Comparison of ENCODE assay signal across 18 mouse cellular contexts in genomic region chr7:89253772-89254171, GRCm38 (mm10).
"Had no signal": no experiment of that assay in that cellular context is flagged by ENCODE, and none has a peak within 500 bp of the region (broad histone marks: within the 10 kb centered on the region; RNA-seq: fewer than 3 reads in every experiment).

No protein-coding gene starts in this region.

- ATAC-seq: midbrain, embryonic 16.5 days had no signal

- DNase-seq: lung, adult 18-20 months; lung, embryonic 14.5 days; lung, postnatal 10 days; lung, postnatal 4 days; midbrain, embryonic 14.5 days; retina, postnatal 1 day; right cerebral cortex, adult 18-20 months; right cerebral cortex, postnatal 14 days; thymus, adult 2 months; thymus, postnatal 36 days had no signal

- H3K4me3 ChIP-seq: midbrain, embryonic 10.5 days; midbrain, embryonic 12.5 days; myocyte; neural tube, embryonic 13.5 days; neural tube, embryonic 15.5 days; stomach, embryonic 15.5 days had no signal

- H3K27ac ChIP-seq: midbrain, embryonic 10.5 days; midbrain, embryonic 12.5 days; neural tube, embryonic 13.5 days; neural tube, embryonic 15.5 days; stomach, embryonic 15.5 days; stomach, postnatal 0 days had no signal
